Mouse (Mus musculus) megakaryocyte, embryonic 14.5 days (primary cell): ENCODE measurements at regions not wholly inside any gene's neighbourhood (a gene's known extent, or its start where the extent isn't known, plus 50 kb on each side); places are given as distances from the start of the nearest gene placed in this dataset.

ENCODE experiments used
- H3K27me3 ChIP-seq: replicated peaks from 2 replicates; pipeline ENCODE3; 2012; ENCODE audit warnings: inconsistent platforms
- H3K36me3 ChIP-seq: replicated peaks from 2 replicates; pipeline ENCODE3; 2012; ENCODE audit warnings: low read length, inconsistent platforms, mixed read lengths
- H3K4me1 ChIP-seq: 2 replicates; pipeline ENCODE4 v1.6.1; 2012; ENCODE audit warnings: inconsistent platforms
- H3K4me3 ChIP-seq: replicated peaks from 2 replicates; pipeline ENCODE3; 2012; ENCODE audit warnings: moderate library complexity, mild to moderate bottlenecking, inconsistent platforms
- H3K9me3 ChIP-seq: 2 replicates; pipeline ENCODE4 v1.6.1; 2012; ENCODE audit warnings: inconsistent platforms
- FLI1 ChIP-seq: IDR thresholded peaks from 2 replicates; pipeline ENCODE4 v1.6.1; 2012; ENCODE audit warnings: low read length, inconsistent platforms, mixed read lengths
- GATA1 ChIP-seq: IDR thresholded peaks from 3 replicates; pipeline ENCODE4 v1.6.1; 2012; ENCODE audit warnings: mixed read lengths, low read length, inconsistent platforms, borderline replicate concordance

DNA sequence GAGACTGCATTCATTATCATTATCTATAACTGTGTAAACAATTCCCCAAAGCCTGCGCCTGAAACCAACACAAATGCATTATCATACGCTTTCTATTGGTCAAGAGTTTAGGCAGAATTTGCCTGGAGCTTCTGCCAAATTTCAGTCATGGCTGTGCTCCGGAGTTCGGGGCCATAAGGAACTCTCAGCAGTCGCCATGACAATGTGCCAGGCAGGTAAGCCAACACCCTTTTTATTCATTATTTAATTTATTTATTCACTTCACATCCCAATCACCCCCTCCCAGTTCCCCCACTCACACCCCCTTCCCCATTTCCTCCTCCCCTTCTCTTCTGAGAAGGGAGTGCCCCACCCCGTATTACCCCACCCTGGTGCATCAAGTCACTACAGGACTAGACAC, 188.8 kb upstream of the Kif2a start:
- Histone ChIP-seq H3K4me3 (no peak overlapping the region), H3K36me3 (no peaks in the 10 kb centered on the region), H3K27me3 (no peaks in the 10 kb centered on the region), H3K9me3 (no peaks in the 10 kb centered on the region), H3K4me1 (no peaks in the 10 kb centered on the region)
- TF ChIP-seq GATA1 (no peak), FLI1 (no peak)

DNA sequence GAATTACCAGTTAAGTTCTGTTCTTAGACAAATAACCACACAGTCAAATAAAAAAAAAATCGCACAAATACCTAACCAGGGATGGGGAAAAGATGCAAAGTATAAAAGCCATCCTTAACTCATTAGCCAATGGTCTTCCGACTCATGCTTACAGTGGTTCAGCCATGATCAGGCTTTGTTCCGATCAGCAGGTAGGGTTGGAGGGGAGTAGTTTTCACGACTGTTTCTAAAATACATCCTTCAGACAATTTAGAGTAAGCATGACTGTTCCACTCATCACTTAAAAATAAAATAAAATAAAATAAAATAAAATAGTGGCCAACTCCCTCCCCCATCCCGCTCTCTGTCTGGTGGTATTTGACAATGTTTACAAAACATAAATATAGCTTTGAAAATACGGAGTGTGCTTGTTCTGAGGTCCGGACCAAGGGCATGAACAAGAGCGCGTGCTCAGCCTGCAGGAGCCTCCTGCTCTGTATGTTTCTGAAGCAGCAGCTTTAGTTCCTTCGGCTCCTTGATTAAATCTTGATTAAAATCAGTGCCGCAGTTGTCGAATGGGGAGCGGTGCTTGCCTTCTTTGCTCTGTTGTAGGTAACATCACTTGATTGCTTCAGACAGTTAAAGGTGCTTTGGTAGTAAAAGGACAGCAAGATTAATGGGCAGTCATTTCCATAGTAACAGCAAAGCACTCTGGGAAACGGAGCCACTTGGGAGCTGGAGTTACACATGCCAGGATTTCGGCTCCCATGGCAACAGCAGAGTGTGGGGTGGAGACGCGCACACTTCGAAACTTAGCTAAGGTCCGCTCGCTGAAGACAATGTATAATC, 185.6 kb upstream of the Kif2a start:
- Histone ChIP-seq H3K27me3 (peaks cover 2% of the 10 kb centered on the region), H3K4me1 (no peaks in the 10 kb centered on the region), H3K36me3 (no peaks in the 10 kb centered on the region), H3K4me3 (peak overlapping the region; percentile 53), H3K9me3 (no peaks in the 10 kb centered on the region)
- TF ChIP-seq FLI1 (no peak), GATA1 (no peak)

DNA sequence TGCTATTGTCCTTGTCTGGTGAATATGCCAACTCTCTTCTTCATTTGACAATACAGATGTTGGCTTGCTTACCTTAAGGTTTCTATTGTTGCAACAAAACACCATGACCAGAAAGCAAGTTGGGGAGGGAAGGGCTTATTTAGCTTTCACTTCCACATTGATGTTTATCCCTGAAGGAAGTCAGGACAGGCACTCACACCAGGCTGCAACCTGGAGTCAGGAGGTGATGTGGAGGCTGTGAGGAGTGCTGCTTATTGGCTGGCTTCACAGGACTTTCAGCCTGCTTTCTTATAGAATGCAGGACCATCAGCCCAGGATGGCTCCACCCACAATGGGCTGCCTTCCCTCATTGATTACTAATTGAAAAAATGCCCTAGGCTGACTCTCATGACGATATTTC, 177.9 kb upstream of the Kif2a start:
- H3K9me3 ChIP-seq: peaks cover 14% of the 10 kb centered on the region
- no peak for TF ChIP-seq GATA1
- no peak for TF ChIP-seq FLI1
- H3K4me1 ChIP-seq: no peaks in the 10 kb centered on the region

DNA sequence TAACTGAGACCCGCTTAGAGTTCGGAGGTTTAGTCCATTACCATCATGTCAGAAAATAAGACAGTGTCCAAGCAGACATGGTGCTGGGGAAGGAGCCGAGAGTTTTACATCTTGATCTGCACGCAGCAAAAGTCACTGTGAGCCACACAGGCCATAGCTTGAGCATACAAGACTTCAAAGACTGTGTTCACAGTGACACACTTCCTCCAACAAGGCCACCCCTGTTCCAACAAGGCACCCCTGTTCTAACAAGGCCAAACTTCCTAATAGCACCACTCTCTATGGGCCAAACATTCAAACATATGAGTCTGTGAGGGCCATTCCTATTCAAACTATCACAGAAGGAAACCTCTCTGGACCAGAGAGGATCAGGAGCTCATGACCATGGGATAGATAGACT, 171.5 kb upstream of the Kif2a start:
- Histone ChIP-seq H3K36me3 (no peaks in the 10 kb centered on the region), H3K27me3 (peaks cover 5% of the 10 kb centered on the region), H3K4me1 (no peaks in the 10 kb centered on the region), H3K9me3 (peaks cover 14% of the 10 kb centered on the region), H3K4me3 (no peak overlapping the region)
- TF ChIP-seq FLI1 (no peak), GATA1 (no peak)

More for the DNA sequence above, 177.9 kb upstream of the Kif2a start:
- Histone ChIP-seq H3K36me3 (no peaks in the 10 kb centered on the region), H3K4me3 (no peak overlapping the region), H3K27me3 (peaks cover 2% of the 10 kb centered on the region)

DNA sequence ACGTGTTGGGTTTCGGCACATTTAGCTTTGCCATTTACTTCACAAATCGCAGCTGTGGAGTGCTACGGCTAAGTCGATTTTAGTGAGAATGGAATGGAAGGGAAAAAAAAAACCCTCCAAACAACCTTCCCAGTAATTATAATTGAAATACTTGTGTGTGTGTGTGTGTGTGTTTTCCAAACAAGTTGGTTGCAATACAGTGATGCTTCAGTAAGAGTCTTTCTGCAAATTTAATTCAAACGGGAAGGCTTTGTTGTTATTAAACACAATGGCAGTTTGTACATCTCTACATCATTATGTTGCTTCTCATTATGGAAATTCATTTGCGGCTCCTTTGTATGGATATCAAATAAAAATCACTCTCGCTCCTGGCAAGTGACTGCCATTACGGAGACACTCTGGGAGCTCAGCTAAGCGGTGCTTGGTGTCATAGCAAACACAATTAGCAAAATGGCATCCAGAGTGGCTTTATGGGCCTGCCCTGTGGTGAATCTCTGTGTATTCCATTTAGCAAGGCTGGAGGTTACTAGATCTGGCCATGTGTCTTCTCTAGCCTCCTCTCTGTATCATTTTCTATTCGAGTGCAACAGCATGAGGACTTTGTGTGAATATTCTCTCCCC, 165.4 kb upstream of the Kif2a start:
- Histone ChIP-seq H3K27me3 (peaks cover 14% of the 10 kb centered on the region), H3K36me3 (no peaks in the 10 kb centered on the region), H3K9me3 (no peaks in the 10 kb centered on the region), H3K4me3 (no peak overlapping the region), H3K4me1 (peaks cover 3% of the 10 kb centered on the region; the same call in 1 of the 2 replicates)
- TF ChIP-seq GATA1 (no peak), FLI1 (no peak)

DNA sequence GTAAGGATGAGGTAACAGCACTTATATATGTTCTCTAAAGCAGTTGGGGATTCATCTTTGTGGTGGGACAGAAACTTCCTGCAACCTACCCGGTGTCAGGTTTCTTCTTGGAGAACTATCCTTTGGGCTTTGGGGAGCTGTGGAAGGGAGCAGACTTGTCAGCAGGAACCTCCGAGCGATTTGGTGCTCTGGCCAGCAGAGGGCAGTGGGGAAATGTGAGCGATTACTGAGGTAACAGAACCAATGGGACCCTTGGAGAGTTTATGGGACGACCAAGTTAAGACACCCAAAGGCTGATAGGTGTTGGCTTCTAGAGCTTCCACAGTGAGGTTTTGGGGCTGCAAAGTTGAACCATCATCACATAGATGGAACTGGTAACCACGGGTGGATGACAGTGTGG, 160.6 kb upstream of the Kif2a start:
- TF ChIP-seq FLI1: no peak
- TF ChIP-seq GATA1: no peak
- Histone ChIP-seq H3K36me3 (no peaks in the 10 kb centered on the region), H3K27me3 (peaks cover 14% of the 10 kb centered on the region), H3K4me1 (peaks cover 6% of the 10 kb centered on the region; the same call in 1 of the 2 replicates), H3K9me3 (no peaks in the 10 kb centered on the region), H3K4me3 (no peak overlapping the region)

DNA sequence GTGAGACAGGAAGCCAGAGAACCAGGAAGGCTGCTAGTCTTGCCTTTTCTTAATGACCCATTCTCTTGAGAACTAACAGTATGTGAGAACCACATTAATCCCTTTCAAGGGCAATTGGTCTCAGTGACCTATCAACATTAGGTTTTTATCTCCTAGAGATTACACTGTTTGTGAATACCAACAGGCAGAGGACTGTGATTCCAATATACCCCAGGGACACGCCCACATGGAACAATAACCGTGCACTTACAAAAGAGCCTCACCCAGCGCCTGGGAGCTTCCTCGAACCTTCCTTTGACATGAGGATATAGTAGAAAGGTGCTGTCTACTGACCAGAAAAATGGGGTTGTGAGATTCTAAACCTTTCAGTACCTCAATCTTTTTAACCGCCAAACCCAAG, 157.6 kb upstream of the Kif2a start:
- H3K27me3 ChIP-seq: peaks cover 5% of the 10 kb centered on the region

DNA sequence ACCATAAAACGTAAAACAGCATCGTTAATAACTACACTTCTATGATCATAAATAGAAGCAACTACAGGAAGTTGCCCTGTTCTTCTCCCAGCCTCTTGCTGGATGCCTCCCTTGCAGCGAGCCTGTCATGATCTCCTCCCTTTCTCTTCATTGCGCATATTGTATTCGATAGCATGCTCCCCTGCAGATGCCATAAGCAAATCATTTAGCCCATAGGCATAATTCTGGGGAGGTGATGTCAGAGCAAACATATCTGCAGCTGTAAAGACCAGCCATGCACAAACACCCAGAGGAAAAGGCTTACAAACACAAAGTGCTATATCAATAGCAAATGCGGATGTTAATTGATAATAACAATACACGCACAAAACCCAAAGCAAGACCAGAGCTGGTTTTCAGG, 155.7 kb upstream of the Kif2a start:
- Histone ChIP-seq H3K9me3 (no peaks in the 10 kb centered on the region), H3K36me3 (no peaks in the 10 kb centered on the region), H3K27me3 (peaks cover 4% of the 10 kb centered on the region), H3K4me3 (no peak overlapping the region), H3K4me1 (peaks cover 3% of the 10 kb centered on the region; the same call in 1 of the 2 replicates)
- TF ChIP-seq FLI1 (no peak), GATA1 (no peak)

More for the DNA sequence above, 157.6 kb upstream of the Kif2a start:
- H3K4me1 ChIP-seq: peaks cover 6% of the 10 kb centered on the region; the same call in 1 of the 2 replicates
- TF ChIP-seq FLI1 (no peak), GATA1 (no peak)
- no peaks in the 10 kb centered on the region for H3K9me3 ChIP-seq
- H3K4me3 ChIP-seq: no peak overlapping the region
- H3K36me3 ChIP-seq: no peaks in the 10 kb centered on the region

DNA sequence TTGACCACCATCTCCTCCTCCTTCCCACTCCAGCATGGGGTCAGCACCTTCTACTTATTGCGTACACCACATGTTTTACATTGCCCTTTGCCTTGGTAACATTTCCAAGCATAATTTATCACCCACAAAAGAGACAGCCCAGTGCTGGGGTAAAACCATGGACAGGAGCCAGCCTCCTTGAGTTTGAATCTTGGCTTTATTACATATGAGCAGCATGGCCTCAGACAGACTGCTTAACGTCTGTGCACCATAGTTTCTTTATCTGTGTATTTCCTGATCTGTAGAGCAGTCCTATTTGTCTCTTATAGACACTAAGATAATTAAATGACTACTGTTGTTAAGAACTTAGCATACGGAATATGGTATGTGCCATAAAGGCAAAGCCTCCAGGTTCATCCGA, 154.0 kb upstream of the Kif2a start:
- no peaks in the 10 kb centered on the region for H3K4me1 ChIP-seq
- no peaks in the 10 kb centered on the region for H3K9me3 ChIP-seq
- no peaks in the 10 kb centered on the region for H3K36me3 ChIP-seq
- TF ChIP-seq GATA1: no peak
- TF ChIP-seq FLI1: no peak
- peaks cover 4% of the 10 kb centered on the region for H3K27me3 ChIP-seq
- H3K4me3 ChIP-seq: no peak overlapping the region

DNA sequence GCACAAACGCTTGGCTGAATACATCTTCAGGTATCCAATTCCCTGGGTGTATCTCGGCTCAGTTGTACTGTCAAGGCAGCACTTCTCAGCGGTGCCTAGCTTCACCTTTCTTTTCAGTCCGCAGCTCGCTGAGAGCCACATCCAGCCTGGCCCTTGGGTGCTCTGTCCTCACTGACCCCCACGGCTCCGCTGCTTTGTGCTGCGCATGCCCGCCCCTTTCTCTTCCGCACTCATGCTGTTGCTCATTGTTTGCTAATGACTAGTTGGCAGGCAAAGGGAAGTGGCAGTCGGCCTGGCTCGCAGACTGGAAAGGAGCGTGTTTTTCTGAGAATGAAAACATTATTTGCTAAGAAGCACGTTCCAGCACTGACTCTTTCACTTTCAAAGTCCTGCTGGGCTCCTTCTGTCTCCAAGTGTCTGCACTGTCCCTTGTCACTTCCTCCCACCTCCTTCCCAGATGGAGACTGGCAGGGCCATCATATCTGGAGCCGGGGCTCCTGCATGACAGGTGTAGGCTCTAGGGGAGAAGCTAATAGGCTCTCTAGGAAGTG, 146.7 kb upstream of the Kif2a start:
- Histone ChIP-seq H3K9me3 (no peaks in the 10 kb centered on the region), H3K4me1 (peaks cover 9% of the 10 kb centered on the region), H3K27me3 (peaks cover 16% of the 10 kb centered on the region), H3K36me3 (no peaks in the 10 kb centered on the region), H3K4me3 (peak overlapping the region; percentile 89)
- no peak for TF ChIP-seq GATA1
- TF ChIP-seq FLI1: no peak
